Mouse (Mus musculus) megakaryocyte-erythroid progenitor cell, adult 5-6 weeks (primary cell): ENCODE results near the gene 2810004N23Rik. TPM values are rescaled to one million over a fixed set of nuclear protein-coding genes. Genes with fewer than 3 reads are reported as not detected.

Source experiments
- ATAC-seq: replicated peaks from 2 replicates; pipeline ENCODE4 v1.8.0; 2016; ENCODE audit warnings: mild to moderate bottlenecking, inconsistent platforms; ENCODE audit not compliant: severe bottlenecking, poor library complexity, low FRiP score, low TSS enrichment
- total RNA-seq, 2 experiments: library from RNA; stranded (forward) in 1 of 2; stranded (reverse) in 1 of 2; fragments of 200-1000, 215-1000 nt in 1 of 2; fragments of >200 nt in 1 of 2; fragmentation: Nextera tagmentation in 1 of 2; gene quantifications; 2 replicates each; pipeline ENCODE4 v1.2.3; 2014 to 2017

The 2810004N23Rik gene
- total RNA-seq, 2 experiments from 2014 or later, result 55.2 to 88.0 TPM

GRCm38 (mm10) chr8:124793661-124794485 lies 69.0 kb downstream of the 2810004N23Rik start:
- ATAC-seq, result peak; percentile 15; the same call in 1 of the 2 replicates

- ATAC-seq, result peak; percentile 82
Measured at GRCm38 (mm10) chr8:124793172-124793651, 69.7 kb downstream of the 2810004N23Rik start.

GRCm38 (mm10) chr8:124792708-124793107 lies 70.2 kb downstream of the 2810004N23Rik start, which contains the start of gene Trim67:
TSS of gene Trim67 (plus strand) at chr8:124793092.
- ATAC-seq, result no peak

- no peak for ATAC-seq
Measured at GRCm38 (mm10) chr8:124792186-124792585, 70.7 kb downstream of the 2810004N23Rik start.

- no peak for ATAC-seq
Measured at GRCm38 (mm10) chr8:124791751-124792150, 71.2 kb downstream of the 2810004N23Rik start.

GRCm38 (mm10) chr8:124790676-124791075 lies 72.2 kb downstream of the 2810004N23Rik start:
- no peak for ATAC-seq

Other genes with a start within 250 kb of the 2810004N23Rik start
- gene 2310022B05Rik, start 199.8 kb downstream of the 2810004N23Rik start, total RNA-seq (2014; fragmentation: Nextera tagmentation), result 33.5 and 34.7 TPM in 2 replicates
- gene 2310022B05Rik, start 199.8 kb downstream of the 2810004N23Rik start, total RNA-seq (2017), result 3.7 and 4.4 TPM in 2 replicates
- 64.6 and 73.5 TPM in 2 replicates for gene Ttc13, start 141.1 kb downstream of the 2810004N23Rik start, total RNA-seq (2014; fragmentation: Nextera tagmentation)
- gene Ttc13, start 141.1 kb downstream of the 2810004N23Rik start, total RNA-seq (2017), result 41.7 and 50.7 TPM in 2 replicates
- gene Arv1, start 141.0 kb downstream of the 2810004N23Rik start, total RNA-seq (2014; fragmentation: Nextera tagmentation), result 20.9 and 32.3 TPM in 2 replicates
- 3.3 and 4.4 TPM in 2 replicates for gene Arv1, start 141.0 kb downstream of the 2810004N23Rik start, total RNA-seq (2017)
- gene Fam89a, start 111.3 kb downstream of the 2810004N23Rik start, total RNA-seq (2014; fragmentation: Nextera tagmentation), result not detected in 2 replicates
- gene Fam89a, start 111.3 kb downstream of the 2810004N23Rik start, total RNA-seq (2017), result not detected in 2 replicates
- not detected in 2 replicates for gene Trim67, start 70.0 kb downstream of the 2810004N23Rik start, total RNA-seq (2014; fragmentation: Nextera tagmentation)
- not detected in 2 replicates for gene Trim67, start 70.0 kb downstream of the 2810004N23Rik start, total RNA-seq (2017)
- gene Gnpat, start 87 bp downstream of the 2810004N23Rik start, total RNA-seq (2014; fragmentation: Nextera tagmentation), result 96.0 and 98.2 TPM in 2 replicates
- gene Gnpat, start 87 bp downstream of the 2810004N23Rik start, total RNA-seq (2017), result 51.5 and 55.6 TPM in 2 replicates
- gene Exoc8, start 34.6 kb upstream of the 2810004N23Rik start, total RNA-seq (2014; fragmentation: Nextera tagmentation), result 10.5 and 12.0 TPM in 2 replicates
- gene Exoc8, start 34.6 kb upstream of the 2810004N23Rik start, total RNA-seq (2017), result 11.8 and 14.8 TPM in 2 replicates
- 21.6 and 29.3 TPM in 2 replicates for gene Sprtn, start 34.8 kb upstream of the 2810004N23Rik start, total RNA-seq (2014; fragmentation: Nextera tagmentation)
- gene Sprtn, start 34.8 kb upstream of the 2810004N23Rik start, total RNA-seq (2017), result 21.5 and 21.7 TPM in 2 replicates
- gene Egln1, start 86.2 kb upstream of the 2810004N23Rik start, total RNA-seq (2014; fragmentation: Nextera tagmentation), result 12.8 and 16.6 TPM in 2 replicates
- 11.7 and 13.6 TPM in 2 replicates for gene Egln1, start 86.2 kb upstream of the 2810004N23Rik start, total RNA-seq (2017)
- gene Tsnax, start 149.9 kb upstream of the 2810004N23Rik start, total RNA-seq (2014; fragmentation: Nextera tagmentation), result 57.8 and 63.6 TPM in 2 replicates
- 73.7 and 83.3 TPM in 2 replicates for gene Tsnax, start 149.9 kb upstream of the 2810004N23Rik start, total RNA-seq (2017)
- not detected in 2 replicates for gene Disc1, start 191.1 kb upstream of the 2810004N23Rik start, total RNA-seq (2014; fragmentation: Nextera tagmentation)
- gene Disc1, start 191.1 kb upstream of the 2810004N23Rik start, total RNA-seq (2017), result 0.69 TPM in 1 of 2 replicates, not detected in the other